Mouse (Mus musculus) liver, embryonic 11.5 days (tissue): ENCODE data around the gene Bscl2. TPM values are rescaled to one million over a fixed set of nuclear protein-coding genes. Genes with fewer than 3 reads are reported as not detected.

ENCODE experiments used
- ATAC-seq: fragments of 200-750 bp; cut with Nextera tagmentation; replicated peaks from 2 replicates; pipeline ENCODE4 v1.8.0; 2017; ENCODE audit warnings: moderate number of reproducible peaks, mild to moderate bottlenecking, moderate TSS enrichment, moderate library complexity; ENCODE audit not compliant: low FRiP score
- DNase-seq: peaks from one replicate; pipeline ENCODE4 v3.0.0-alpha.2; 2017; ENCODE audit warnings: low spot score
- H3K27ac ChIP-seq: fragments of 300-500 bp; sonication (generic); 2 replicates; pipeline ENCODE4 v1.5.1; 2014; ENCODE audit warnings: mild to moderate bottlenecking, low read depth, low read length, control low read depth
- H3K27me3 ChIP-seq: fragments of 300-500 bp; sonication (generic); replicated peaks from 2 replicates; pipeline ENCODE4 v1.6.1; 2014; ENCODE audit warnings: low read length, mixed read lengths; ENCODE audit not compliant: control insufficient read depth, insufficient read depth
- H3K36me3 ChIP-seq: fragments of 300-500 bp; sonication (generic); 2 replicates; pipeline ENCODE4 v1.6.1; 2014; ENCODE audit warnings: mild to moderate bottlenecking, low read length, moderate library complexity, mixed read lengths; ENCODE audit not compliant: control insufficient read depth, insufficient read depth
- H3K4me1 ChIP-seq: fragments of 300-500 bp; sonication (generic); replicated peaks from 2 replicates; pipeline ENCODE4 v1.6.1; 2014; ENCODE audit warnings: low read length, mixed read lengths; ENCODE audit not compliant: control insufficient read depth, insufficient read depth
- H3K4me2 ChIP-seq: fragments of 300-500 bp; sonication (generic); 2 replicates; pipeline ENCODE4 v1.6.1; 2014; ENCODE audit warnings: mild to moderate bottlenecking, control low read depth, moderate library complexity
- H3K4me3 ChIP-seq: fragments of 300-500 bp; sonication (generic); 2 replicates; pipeline ENCODE4 v1.5.1; 2014; ENCODE audit warnings: low read depth, low read length, control low read depth
- H3K9ac ChIP-seq: fragments of 300-500 bp; sonication (generic); 2 replicates; pipeline ENCODE4 v1.6.1; 2014; ENCODE audit warnings: low read depth, low read length, control low read depth
- H3K9me3 ChIP-seq: fragments of 300-500 bp; sonication (generic); 2 replicates; pipeline ENCODE4 v1.6.1; 2016; ENCODE audit warnings: low read length, inconsistent platforms, mixed read lengths; ENCODE audit not compliant: control insufficient read depth
- WGBS: fragments of 180-500 bp; shearing (Covaris S2); extraction: QIAGEN DNeasy Blood & Tissue Kit; methylation state at CpG from one replicate; pipeline ENCODE4 v1.1.7; 2014; 5-methylcytosine and 5-hydroxymethylcytosine counted together
- polyA plus RNA-seq: library from polyadenylated mRNA; unstranded; fragments of >200 nt; fragmentation: Nextera tagmentation; extraction: Ambion mirVana; gene quantifications from 2 replicates; pipeline ENCODE4 v1.2.1, GENCODE M21; 2014

Bscl2 gene
- polyA plus RNA-seq, 1 experiment from 2014 or later: 52.7 TPM

- no peaks in the 10 kb centered on the region for H3K27me3 ChIP-seq
- ATAC-seq (no peak), DNase-seq (no peak)
- no peak overlapping the region for H3K27ac ChIP-seq
- peaks cover 18% of the 10 kb centered on the region for H3K4me1 ChIP-seq
- peak overlapping the region; percentile 33 for H3K4me2 ChIP-seq
- WGBS: 73% methylated on average over 11 of the region's 11 CpGs
- H3K9me3 ChIP-seq: no peaks in the 10 kb centered on the region
- peaks cover 13% of the 10 kb centered on the region; the same call in 1 of the 2 replicates for H3K36me3 ChIP-seq
- H3K4me3 ChIP-seq: peak overlapping the region; percentile 59; the same call in 1 of the 2 replicates
- no peak overlapping the region for H3K9ac ChIP-seq
These were observed 33.2 kb upstream of the Bscl2 start for GRCm38 (mm10) chr19:8803879-8804660.

GRCm38 (mm10) chr19:8806810-8807209, 30.5 kb upstream of the Bscl2 start:
- no peak for ATAC-seq
- H3K27me3 ChIP-seq: no peaks in the 10 kb centered on the region
- no peak overlapping the region for H3K27ac ChIP-seq
- peaks cover 18% of the 10 kb centered on the region for H3K4me1 ChIP-seq
- no peaks in the 10 kb centered on the region for H3K9me3 ChIP-seq
- 84% methylated on average over 5 of the region's 5 CpGs for WGBS
- H3K4me2 ChIP-seq: no peak overlapping the region
- H3K4me3 ChIP-seq: no peak overlapping the region
- DNase-seq: no peak
- H3K36me3 ChIP-seq: peaks cover 30% of the 10 kb centered on the region
- H3K9ac ChIP-seq: 0 out of 2 replicates have a peak overlapping the region, but pooled peaks have one; percentile 2

- H3K4me1 ChIP-seq: peaks cover 9% of the 10 kb centered on the region
- peaks cover 40% of the 10 kb centered on the region for H3K36me3 ChIP-seq
- 86% methylated on average over 11 of the region's 11 CpGs for WGBS
- no peaks in the 10 kb centered on the region for H3K9me3 ChIP-seq
- no peak overlapping the region for H3K4me3 ChIP-seq
- H3K27ac ChIP-seq: no peak overlapping the region
- H3K27me3 ChIP-seq: no peaks in the 10 kb centered on the region
- H3K4me2 ChIP-seq: no peak overlapping the region
- DNase-seq: no peak
- no peak overlapping the region for H3K9ac ChIP-seq
- no peak for ATAC-seq
These were observed 21.5 kb upstream of the Bscl2 start for GRCm38 (mm10) chr19:8815812-8816211.

- Histone ChIP-seq H3K4me3 (no peak overlapping the region), H3K4me2 (peak overlapping the region; percentile 93), H3K27me3 (no peaks in the 10 kb centered on the region), H3K4me1 (peaks cover 9% of the 10 kb centered on the region), H3K36me3 (peaks cover 33% of the 10 kb centered on the region; the same call in 1 of the 2 replicates), H3K27ac (no peak overlapping the region), H3K9me3 (no peaks in the 10 kb centered on the region), H3K9ac (no peak overlapping the region)
- ATAC-seq (no peak), DNase-seq (no peak)
- WGBS: 83% methylated on average over 3 of the region's 3 CpGs
These were observed 20.3 kb upstream of the Bscl2 start for GRCm38 (mm10) chr19:8817001-8817400.

GRCm38 (mm10) chr19:8818301-8818798, 18.9 kb upstream of the Bscl2 start:
- H3K36me3 ChIP-seq: peaks cover 25% of the 10 kb centered on the region
- DNase-seq: no peak

GRCm38 (mm10) chr19:8818801-8819595, 18.3 kb upstream of the Bscl2 start, which contains the start of gene Ttc9c:
Gene Ttc9c, minus strand, starts transcription at chr19:8819333.
- Histone ChIP-seq H3K9ac (peak within 1 kb of the TSS; percentile 98), H3K27ac (peak within 1 kb of the TSS; percentile 98), H3K27me3 (no peaks in the 10 kb centered on the region), H3K4me2 (peak within 1 kb of the TSS; percentile 93), H3K36me3 (peaks cover 26% of the 10 kb centered on the region), H3K4me3 (peak within 1 kb of the TSS; percentile 100), H3K9me3 (no peaks in the 10 kb centered on the region), H3K4me1 (peaks cover 21% of the 10 kb centered on the region)
- ATAC-seq (peak; percentile 85), DNase-seq (peak; percentile 92)
- WGBS: under 1% methylated on average over 33 of the region's 33 CpGs

More at GRCm38 (mm10) chr19:8818301-8818798, 18.9 kb upstream of the Bscl2 start:
- no peak for ATAC-seq
- peak overlapping the region; percentile 93 for H3K4me2 ChIP-seq
- H3K9me3 ChIP-seq: no peaks in the 10 kb centered on the region
- WGBS: 18% methylated on average over 14 of the region's 14 CpGs
- H3K27ac ChIP-seq: peak overlapping the region; percentile 98
- H3K4me1 ChIP-seq: peaks cover 20% of the 10 kb centered on the region
- peak overlapping the region; percentile 85 for H3K9ac ChIP-seq
- H3K4me3 ChIP-seq: peak overlapping the region; percentile 100
- no peaks in the 10 kb centered on the region for H3K27me3 ChIP-seq

- DNase-seq: peak; percentile 94
- no peaks in the 10 kb centered on the region for H3K9me3 ChIP-seq
- peak within 1 kb of the TSS; percentile 98 for H3K9ac ChIP-seq
- peak within 1 kb of the TSS; percentile 93 for H3K4me2 ChIP-seq
- H3K27ac ChIP-seq: peak within 1 kb of the TSS; percentile 98
- H3K4me1 ChIP-seq: peaks cover 21% of the 10 kb centered on the region
- ATAC-seq: peak; percentile 93
- peaks cover 31% of the 10 kb centered on the region for H3K36me3 ChIP-seq
- under 1% methylated on average over 81 of the region's 83 CpGs for WGBS
- H3K4me3 ChIP-seq: peak within 1 kb of the TSS; percentile 100
- H3K27me3 ChIP-seq: no peaks in the 10 kb centered on the region
These were observed 17.5 kb upstream of the Bscl2 start, which contains the start of gene Hnrnpul2 for GRCm38 (mm10) chr19:8819596-8820423. Gene Hnrnpul2, plus strand, starts transcription at chr19:8820010.
